Mouse (Mus musculus) E14TG2a.4 (cell line): ENCODE data around the gene Mettl16.

ENCODE experiments used
- CTCF ChIP-seq: conservative IDR thresholded peaks from 2 replicates; pipeline ENCODE4 v1.5.1; 2014; ENCODE audit warnings: low read length
- NANOG ChIP-seq: IDR thresholded peaks from 2 replicates; pipeline ENCODE4 v1.6.1; 2014; ENCODE audit warnings: borderline replicate concordance, low read length, mixed read lengths
- POU5F1 ChIP-seq: IDR thresholded peaks from 2 replicates; pipeline ENCODE4 v1.6.1; 2014; ENCODE audit warnings: low read length, borderline replicate concordance

- TF ChIP-seq CTCF (no peak), NANOG (no peak), POU5F1 (no peak)
Observed at GRCm38 (mm10) chr11:74843761-74844160, 73.1 kb downstream of the Mettl16 start.
